Mouse (Mus musculus) liver, adult 2 months (tissue): ENCODE measurements around the gene Zfp605.

Experiments used
- CTCF ChIP-seq: fragments of 200-500 bp; IDR thresholded peaks from 2 replicates; pipeline ENCODE4 v1.5.1; 2011; ENCODE audit warnings: low read depth, low read length, control low read depth
- POLR2A ChIP-seq: fragments of 200-500 bp; IDR thresholded peaks from 2 replicates; pipeline ENCODE4 v1.6.1; 2011; ENCODE audit warnings: low read length, control low read depth; ENCODE audit not compliant: insufficient read depth; ENCODE audit errors: extremely low read depth

DNA sequence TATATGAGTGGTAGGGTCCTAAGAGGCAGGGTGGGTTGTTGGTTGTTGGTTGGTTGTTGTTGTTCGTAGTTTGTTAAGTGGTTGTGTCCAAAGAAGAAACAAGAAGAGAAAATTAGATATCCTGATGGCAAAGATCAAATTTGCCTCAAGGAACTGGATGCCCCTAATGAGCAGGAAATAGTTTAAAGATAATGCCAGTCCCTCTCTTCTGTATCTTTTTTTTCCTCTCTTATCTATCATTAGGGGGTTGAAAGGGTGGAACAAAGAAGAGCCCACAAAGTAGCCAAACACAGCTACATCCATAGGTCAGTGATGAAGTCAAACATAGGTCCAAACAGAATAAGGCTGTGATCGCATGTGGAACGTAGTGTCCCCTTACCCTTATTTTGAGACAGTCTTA is 29.4 kb downstream of the Zfp605 start:
- TF ChIP-seq POLR2A, result no peak
- no peak for TF ChIP-seq CTCF
